Mouse (Mus musculus) cortical plate, adult 2 months (tissue): Measurements from ENCODE around the gene Fgd2. TPM values are rescaled to one million over a fixed set of nuclear protein-coding genes. Genes with fewer than 3 reads are reported as not detected.
A peak's percentile ranks its signal among the peaks of the same experiment; 100 is the strongest.

Source experiments
- H3K27ac ChIP-seq: fragments of 200-500 bp; 2 replicates; pipeline ENCODE4 v1.5.1; 2012; ENCODE audit warnings: low read length, control low read depth, inconsistent platforms; ENCODE audit not compliant: insufficient read depth
- H3K4me1 ChIP-seq: fragments of 200-500 bp; 2 replicates; pipeline ENCODE4 v1.6.1; 2011; ENCODE audit warnings: low read length; ENCODE audit not compliant: control insufficient read depth, insufficient read depth
- H3K4me3 ChIP-seq: fragments of 200-500 bp; 2 replicates; pipeline ENCODE4 v1.5.1; 2011; ENCODE audit warnings: mild to moderate bottlenecking, low read length, control low read depth; ENCODE audit not compliant: insufficient read depth
- CTCF ChIP-seq: fragments of 200-500 bp; IDR thresholded peaks from 2 replicates; pipeline ENCODE4 v1.5.1; 2011; ENCODE audit warnings: mild to moderate bottlenecking, control low read depth, low read length; ENCODE audit not compliant: insufficient read depth; ENCODE audit errors: extremely low read depth
- POLR2A ChIP-seq: fragments of 200-500 bp; IDR thresholded peaks from 2 replicates; pipeline ENCODE4 v1.6.1; 2011; ENCODE audit warnings: mild to moderate bottlenecking, low read length, control low read depth; ENCODE audit not compliant: insufficient read depth; ENCODE audit errors: extremely low read depth
- polyA plus RNA-seq: library from polyadenylated mRNA; depleted of rRNA; stranded (reverse); fragments of >200 nt; gene quantifications from 2 replicates; pipeline ENCODE4 v1.2.3, GENCODE M21; 2012

The Fgd2 gene
- polyA plus RNA-seq, 1 experiment: 16.8 TPM

DNA sequence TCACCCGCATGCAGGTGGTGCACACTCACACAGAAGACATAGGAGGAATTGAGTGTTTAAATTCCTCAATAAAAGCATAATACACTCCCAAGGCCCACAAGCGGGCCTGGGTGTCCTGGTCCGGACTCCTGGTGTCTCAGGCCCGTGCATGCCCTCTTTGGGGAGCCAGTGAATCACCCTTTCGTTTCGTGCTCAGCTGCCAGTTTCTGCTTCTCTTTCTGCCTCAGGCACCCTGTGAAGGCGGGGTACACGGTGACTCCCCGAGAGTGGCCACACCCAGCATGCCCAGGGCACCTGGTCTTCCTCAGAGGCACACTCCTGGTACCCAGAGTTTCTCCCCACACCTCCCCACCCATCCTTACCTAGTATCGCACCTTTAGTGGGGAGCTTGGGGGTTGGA lies 15.2 kb downstream of the Fgd2 start:
- Histone ChIP-seq H3K27ac (no peak overlapping the region), H3K4me3 (no peak overlapping the region), H3K4me1 (no peaks in the 10 kb centered on the region)
- TF ChIP-seq POLR2A: no peak
- TF ChIP-seq CTCF: no peak

DNA sequence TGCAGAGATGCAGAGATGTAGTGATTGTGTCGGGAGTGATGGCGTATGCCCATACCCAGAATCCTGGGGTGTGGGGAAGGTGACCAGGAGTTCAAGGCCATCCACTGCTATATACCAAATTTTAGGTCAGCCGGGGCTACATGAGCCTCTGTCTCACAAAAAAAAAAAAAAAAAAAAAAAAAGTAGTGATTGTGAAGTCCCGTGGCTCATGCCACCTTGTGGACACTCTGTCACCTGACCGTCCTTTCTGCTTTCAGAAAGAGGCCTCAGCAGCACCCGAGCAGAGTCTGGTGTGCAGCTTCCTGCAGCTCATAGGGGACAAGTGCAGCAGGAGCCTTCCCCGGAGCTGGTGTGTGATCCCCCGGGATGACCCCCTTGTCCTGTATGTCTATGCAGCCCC lies 17.3 kb downstream of the Fgd2 start:
- H3K4me3 ChIP-seq: no peak overlapping the region
- no peaks in the 10 kb centered on the region for H3K4me1 ChIP-seq
- no peak overlapping the region for H3K27ac ChIP-seq
- TF ChIP-seq POLR2A: no peak
- no peak for TF ChIP-seq CTCF

DNA sequence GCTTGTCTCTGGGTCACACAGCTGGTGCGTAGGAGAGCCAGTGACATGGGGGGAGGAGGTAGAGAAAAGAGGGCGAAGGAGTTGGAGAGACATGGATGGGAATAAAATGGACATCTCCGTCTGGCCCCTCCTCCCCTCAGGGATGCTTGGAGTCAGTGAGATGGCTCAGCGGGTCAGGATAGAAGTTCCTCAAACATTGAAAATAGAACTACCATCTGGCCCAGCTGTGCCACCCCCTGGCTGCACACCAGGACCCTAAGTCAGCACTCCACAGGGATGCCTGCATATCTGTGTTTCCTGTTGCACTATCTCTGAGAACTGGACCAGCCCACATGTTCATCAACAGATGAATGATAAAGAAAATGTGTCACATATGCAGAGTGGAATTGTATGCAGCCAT lies 19.5 kb downstream of the Fgd2 start:
- TF ChIP-seq CTCF (no peak), POLR2A (no peak)
- Histone ChIP-seq H3K27ac (no peak overlapping the region), H3K4me1 (no peaks in the 10 kb centered on the region), H3K4me3 (no peak overlapping the region)

DNA sequence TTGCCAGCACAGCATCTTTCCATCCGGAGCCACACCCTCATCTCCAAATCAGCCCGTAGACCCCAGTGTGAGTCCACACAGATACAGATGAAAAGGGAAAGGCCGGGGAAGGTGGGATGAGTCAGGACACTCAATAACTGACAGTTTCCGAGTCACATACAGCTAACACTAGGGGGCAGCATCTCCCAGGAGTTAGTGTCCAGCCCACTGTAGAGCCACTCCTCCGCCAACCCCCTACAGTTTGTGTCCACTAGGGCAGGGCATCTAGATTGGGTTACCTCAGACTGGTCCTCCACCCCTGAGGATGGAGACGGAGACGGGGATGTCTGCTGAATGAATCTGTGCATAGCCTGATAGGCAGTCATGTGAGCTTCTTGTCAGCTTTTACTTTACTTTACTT lies 20.8 kb downstream of the Fgd2 start:
- H3K4me3 ChIP-seq: no peak overlapping the region
- TF ChIP-seq POLR2A (no peak), CTCF (peak; percentile 66)
- H3K27ac ChIP-seq: no peak overlapping the region
- H3K4me1 ChIP-seq: no peaks in the 10 kb centered on the region

DNA sequence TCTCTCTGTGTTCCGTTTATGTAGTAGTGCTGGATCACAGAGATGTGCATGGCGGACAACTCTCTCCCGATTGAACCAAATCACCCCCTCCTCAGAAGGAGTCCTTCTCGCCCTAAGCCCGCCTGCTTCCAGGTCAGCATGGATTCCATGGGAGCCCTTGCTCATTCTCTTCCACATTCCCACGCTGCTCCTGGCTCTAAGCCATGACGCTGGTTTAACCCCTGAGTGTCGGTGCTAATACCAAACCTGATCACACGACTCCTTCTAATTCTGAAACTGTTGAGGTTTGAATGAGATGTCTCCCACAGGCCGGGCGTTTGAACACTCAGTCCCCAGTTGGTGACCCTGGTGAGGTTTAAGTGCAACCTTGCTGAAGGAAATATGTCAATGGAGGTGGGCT lies 21.7 kb downstream of the Fgd2 start:
- TF ChIP-seq POLR2A: no peak
- TF ChIP-seq CTCF: no peak
- Histone ChIP-seq H3K4me1 (no peaks in the 10 kb centered on the region), H3K27ac (no peak overlapping the region), H3K4me3 (no peak overlapping the region)

DNA sequence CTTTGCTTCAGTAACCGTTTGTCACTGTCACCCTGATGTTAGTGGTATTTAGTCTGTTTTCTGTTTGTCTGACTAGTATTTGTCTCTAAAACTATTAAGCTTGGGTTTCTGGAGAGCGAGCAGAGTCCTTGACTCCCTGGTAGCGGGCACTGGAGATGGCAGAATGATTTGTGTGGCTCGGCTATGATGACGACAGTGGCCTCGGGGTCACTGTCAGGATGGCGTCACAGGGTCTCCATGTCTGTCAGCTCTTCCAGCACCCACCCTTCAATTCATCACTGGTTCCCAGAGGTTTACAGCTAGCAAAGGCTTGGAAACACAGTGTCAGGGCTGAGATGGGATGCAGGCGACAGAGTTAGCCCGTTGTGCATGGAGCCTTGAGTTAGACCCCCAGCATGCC lies 23.2 kb downstream of the Fgd2 start:
- Histone ChIP-seq H3K27ac (no peak overlapping the region), H3K4me3 (no peak overlapping the region), H3K4me1 (no peaks in the 10 kb centered on the region)
- no peak for TF ChIP-seq POLR2A
- no peak for TF ChIP-seq CTCF

DNA sequence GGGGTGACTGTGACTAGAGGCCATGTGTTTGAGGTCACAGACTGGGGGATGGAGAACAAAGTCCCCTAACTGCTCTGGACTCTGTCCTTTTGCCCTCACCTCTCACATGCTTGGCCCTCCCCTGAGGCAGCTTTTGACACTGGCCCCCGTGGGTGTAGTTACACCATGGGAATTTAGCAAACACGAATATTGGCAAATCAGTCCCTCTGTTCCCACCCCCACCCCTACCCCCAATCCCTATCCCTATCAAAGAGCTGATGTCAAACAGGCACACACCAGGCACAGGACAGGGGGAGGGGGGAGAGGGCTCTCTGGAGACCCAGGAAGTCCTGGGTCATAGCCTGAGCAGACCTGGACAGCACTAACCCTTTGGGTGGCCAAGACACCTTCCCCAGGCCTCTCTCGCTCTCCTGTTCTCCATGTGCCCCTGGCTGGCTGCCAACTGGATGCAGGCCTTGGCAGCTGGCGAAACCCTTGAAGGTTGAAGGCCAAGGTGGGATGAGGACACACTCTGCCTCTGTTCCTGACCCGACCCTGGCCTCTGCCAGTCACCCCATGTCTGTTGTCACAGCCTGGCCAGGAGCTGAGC lies 24.2 kb downstream of the Fgd2 start:
- Histone ChIP-seq H3K4me3 (no peak overlapping the region), H3K27ac (no peak overlapping the region), H3K4me1 (no peaks in the 10 kb centered on the region)
- no peak for TF ChIP-seq CTCF

DNA sequence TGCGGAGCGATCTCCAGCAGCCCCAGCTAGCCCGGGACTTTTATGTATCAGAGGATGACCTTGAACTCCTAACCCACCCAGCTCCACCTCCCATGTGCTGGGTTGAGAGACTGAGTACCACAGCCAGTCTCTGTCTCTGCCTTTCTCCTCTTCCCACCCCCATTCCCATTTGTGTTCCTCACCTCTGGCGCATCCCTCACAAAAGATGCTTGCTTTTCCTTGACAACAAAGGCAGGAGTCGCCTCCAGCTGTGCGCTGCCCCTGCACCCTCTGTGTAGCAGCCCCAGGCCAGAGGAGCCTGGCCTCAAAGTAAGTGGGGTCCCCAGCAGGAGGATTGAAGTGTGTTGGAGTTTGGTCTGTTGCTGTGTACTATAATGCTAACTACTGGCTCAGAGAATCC lies 25.0 kb downstream of the Fgd2 start:
- no peaks in the 10 kb centered on the region for H3K4me1 ChIP-seq
- no peak overlapping the region for H3K4me3 ChIP-seq
- H3K27ac ChIP-seq: no peak overlapping the region
- no peak for TF ChIP-seq POLR2A
- TF ChIP-seq CTCF: no peak

DNA sequence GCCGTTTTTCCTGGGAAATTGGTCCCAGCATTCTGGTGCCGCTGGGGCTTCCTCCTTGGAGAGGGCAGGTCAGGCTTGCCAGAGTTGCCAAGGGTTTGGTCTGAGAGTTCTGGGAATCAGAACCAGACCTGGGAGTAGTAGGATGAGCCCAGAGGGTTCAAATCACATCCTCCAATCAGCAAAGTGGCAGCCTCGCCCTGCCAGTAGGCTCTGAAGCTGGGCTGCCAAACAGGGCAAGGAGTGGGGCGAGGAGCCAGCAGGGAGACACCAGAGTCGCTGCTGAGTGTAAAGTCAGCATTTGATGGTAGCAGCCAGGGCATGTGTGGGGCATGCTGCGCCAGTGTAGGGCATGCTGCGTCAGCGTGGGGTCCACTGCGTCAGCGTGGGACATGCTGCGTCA lies 28.3 kb downstream of the Fgd2 start:
- Histone ChIP-seq H3K4me3 (no peak overlapping the region), H3K4me1 (no peaks in the 10 kb centered on the region), H3K27ac (no peak overlapping the region)
- no peak for TF ChIP-seq CTCF
- no peak for TF ChIP-seq POLR2A

DNA sequence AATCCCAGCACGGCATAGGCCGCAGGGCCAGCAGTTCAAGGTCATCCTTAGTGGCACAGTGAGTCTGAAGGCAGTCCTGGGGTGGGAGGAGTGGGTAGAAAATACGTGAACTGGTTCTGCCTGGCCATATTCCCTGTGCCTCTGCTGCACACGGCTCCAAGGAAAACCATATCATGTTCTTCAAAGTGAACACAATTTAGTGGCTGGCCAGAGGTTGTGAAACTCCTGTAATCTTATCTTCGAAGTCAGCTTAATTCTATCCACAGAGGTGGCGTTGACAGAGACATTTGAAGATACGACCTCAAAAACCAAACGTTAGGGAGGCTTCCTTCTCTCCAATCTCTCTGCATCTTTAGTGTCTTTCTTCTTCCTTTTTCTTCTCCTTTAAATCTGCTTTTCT lies 30.6 kb downstream of the Fgd2 start:
- TF ChIP-seq CTCF: no peak
- TF ChIP-seq POLR2A: no peak
- no peak overlapping the region for H3K4me3 ChIP-seq
- H3K27ac ChIP-seq: no peak overlapping the region
- H3K4me1 ChIP-seq: no peaks in the 10 kb centered on the region
